Mouse (Mus musculus) heart, adult 9 months (tissue): Measurements from ENCODE around the gene Nrarp.

ENCODE experiments used
- DNase-seq, 2 experiments: peaks; one replicate each; pipeline ENCODE4 v3.0.0; 2022; ENCODE audit warnings: low spot score in 2 of 2

The Nrarp gene

GRCm38 (mm10) chr2:25227406-25227805 is 46.8 kb downstream of the Nrarp start:
- no peak for DNase-seq

GRCm38 (mm10) chr2:25228431-25228889 is 47.9 kb downstream of the Nrarp start:
- peak; percentile 90 to 92 for DNase-seq

DNA sequence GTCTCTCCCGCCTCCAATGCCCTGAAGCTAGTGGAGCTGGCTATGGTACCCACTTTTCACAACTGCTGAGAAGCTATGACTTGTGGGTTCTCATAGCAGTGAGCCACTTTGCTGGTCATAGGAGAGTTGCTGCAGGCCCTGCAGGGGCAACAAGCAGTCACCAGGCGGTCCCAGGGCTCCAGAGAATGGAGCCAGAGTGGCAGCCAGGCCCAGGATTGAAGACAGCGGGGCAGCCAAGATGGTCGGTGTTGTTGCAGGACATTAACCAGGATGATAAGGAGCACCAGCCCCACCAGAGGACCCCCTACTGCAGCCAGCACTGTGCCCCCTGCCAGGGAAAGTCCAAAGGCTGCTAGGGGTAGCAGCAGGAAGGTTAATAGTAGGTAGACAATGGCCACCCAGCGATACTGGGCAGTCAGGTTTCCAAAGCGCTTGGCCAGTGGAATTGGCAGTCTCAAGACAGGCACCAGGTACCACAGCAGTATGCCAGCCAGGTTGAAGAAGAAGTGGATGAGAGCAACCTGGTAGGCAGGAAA is 48.5 kb downstream of the Nrarp start:
- DNase-seq = no peak

GRCm38 (mm10) chr2:25229582-25229981 is 49.0 kb downstream of the Nrarp start:
- no peak for DNase-seq

- DNase-seq = no peak
These were observed 50.0 kb downstream of the Nrarp start for GRCm38 (mm10) chr2:25230581-25230980.

DNA sequence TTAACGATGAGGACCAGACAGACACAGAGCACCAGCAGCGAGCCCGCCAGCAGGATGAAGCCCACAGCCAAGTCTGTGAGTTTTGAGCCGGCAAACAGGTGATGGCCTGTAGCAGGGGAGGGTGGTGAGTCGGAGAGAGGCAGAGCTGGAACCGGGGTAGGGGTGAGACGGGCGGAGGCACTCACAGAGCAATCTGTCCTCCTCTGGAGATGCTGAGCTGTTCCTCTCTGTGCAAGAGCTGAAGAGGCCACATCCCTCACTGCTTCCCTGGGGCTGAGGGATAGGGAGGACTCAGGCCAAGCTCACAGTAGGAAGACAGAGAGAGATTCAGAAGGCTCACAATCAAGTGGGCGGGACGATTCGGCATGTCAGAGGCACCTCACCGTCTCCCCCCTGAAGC is 50.5 kb downstream of the Nrarp start:
- DNase-seq = no peak
